In the genomic region with DNA sequence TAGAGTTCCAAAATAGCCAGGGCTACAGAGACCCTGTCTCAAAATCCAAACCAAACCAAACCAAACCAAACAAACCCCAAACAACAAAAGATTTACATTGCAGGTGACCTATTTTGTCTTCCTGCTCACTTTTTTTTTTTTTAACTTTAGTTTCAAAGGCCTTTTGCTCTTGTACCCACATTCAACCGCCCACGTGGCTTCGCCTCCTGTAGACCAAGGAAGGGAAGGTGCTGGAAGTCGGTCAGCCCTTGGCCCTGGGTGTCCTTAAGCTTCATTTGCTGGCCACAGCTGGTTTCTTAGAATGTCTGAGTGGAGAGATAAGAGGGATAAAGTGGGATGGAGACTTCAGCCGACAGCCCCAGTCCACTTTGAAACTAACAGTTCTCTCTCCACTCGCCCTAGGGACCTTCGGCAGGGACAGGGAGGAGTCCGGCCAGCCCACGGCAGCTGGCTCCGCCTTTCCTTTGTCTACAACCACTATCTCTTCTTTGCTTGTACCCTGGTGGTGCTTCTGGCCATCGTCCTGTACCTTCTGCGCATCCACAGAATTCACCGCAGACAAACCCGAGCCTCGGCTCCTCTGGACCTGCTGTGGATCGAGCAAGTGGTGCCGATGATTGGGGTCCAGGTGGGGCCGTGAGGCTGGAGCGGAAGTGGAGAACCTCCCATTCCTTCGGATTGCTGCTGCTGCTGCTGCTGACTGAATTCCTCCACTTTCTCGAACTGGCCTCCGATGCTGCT, we compare ENCODE assay signal across 9 mouse cellular contexts. TPM values are rescaled to one million over a fixed set of nuclear protein-coding genes. Genes with fewer than 3 reads are reported as not detected.
A peak's percentile ranks its signal among the peaks of the same experiment; 100 is the strongest.
DNase-seq lines count a peak whose midpoint lies in the region; ATAC-seq and TF ChIP-seq lines count a peak whose summit lies in the region.
"Had no signal": no experiment of that assay in that cellular context is flagged by ENCODE, and none has a peak within 500 bp of the region (broad histone marks: within the 10 kb centered on the region; RNA-seq: fewer than 3 reads in every experiment).

No protein-coding gene starts in this region.

- H3K4me3 ChIP-seq in lung, embryonic 14.5 days (ENCODE audit: low read depth, low read length): peak overlapping the region; percentile 26
- no peak overlapping the region for H3K4me3 ChIP-seq in forebrain, embryonic 14.5 days (ENCODE audit: low read depth, low read length)
- H3K4me3 ChIP-seq in intestine, postnatal 0 days (ENCODE audit: low read depth, low read length): no peak overlapping the region
- peak overlapping the region; percentile 6; the same call in 1 of the 2 replicates for H3K4me3 ChIP-seq in small intestine, adult 2 months (ENCODE audit: low read depth, low read length)
- H3K4me3 ChIP-seq: megakaryocyte, embryonic 14.5 days had no signal

- peak overlapping the region; percentile 34 for H3K9ac ChIP-seq in lung, embryonic 14.5 days
- H3K9ac ChIP-seq in forebrain, embryonic 14.5 days (ENCODE audit: low read length): peak overlapping the region; percentile 18; the same call in 1 of the 2 replicates
- H3K9ac ChIP-seq in intestine, postnatal 0 days (ENCODE audit: low read depth, low read length): no peak overlapping the region

- TF ChIP-seq POLR2A in small intestine, adult 2 months (IDR thresholded peaks at IDR 0.05; ENCODE audit: low read depth, low read length): no peak

- 41% methylated on average over 22 of the region's 22 CpGs for WGBS in lung, embryonic 14.5 days
- 49% methylated on average over 22 of the region's 22 CpGs for WGBS in forebrain, embryonic 14.5 days
- WGBS in intestine, postnatal 0 days: 52% methylated on average over 22 of the region's 22 CpGs
- 75% methylated on average over 22 of the region's 22 CpGs for WGBS in small intestine, adult 2 months

- H3K9me3 ChIP-seq in lung, embryonic 14.5 days (ENCODE audit: low read depth, low read length): no peaks in the 10 kb centered on the region
- no peaks in the 10 kb centered on the region for H3K9me3 ChIP-seq in forebrain, embryonic 14.5 days (replicated peaks; ENCODE audit: control insufficient read depth, low read length)
- H3K9me3 ChIP-seq in intestine, postnatal 0 days (ENCODE audit: control insufficient read depth): no peaks in the 10 kb centered on the region
- H3K9me3 ChIP-seq: megakaryocyte, embryonic 14.5 days had no signal

- DNase-seq in lung, embryonic 14.5 days: peak; percentile 38
- no peak for DNase-seq in lung, postnatal 4 days
- DNase-seq in forebrain, embryonic 14.5 days (ENCODE audit: low spot score): no peak
- no peak for DNase-seq in adipocyte (ENCODE audit: low spot score)
- DNase-seq in gastrocnemius, adult 18-20 months (ENCODE audit: low spot score): no peak

- peak overlapping the region; percentile 54 for H3K4me2 ChIP-seq in lung, embryonic 14.5 days
- H3K4me2 ChIP-seq in forebrain, embryonic 14.5 days (ENCODE audit: low read length): peak overlapping the region; percentile 39
- peak overlapping the region; percentile 38 for H3K4me2 ChIP-seq in intestine, postnatal 0 days (replicated peaks; ENCODE audit: low read depth)

- peaks cover 53% of the 10 kb centered on the region for H3K36me3 ChIP-seq in lung, embryonic 14.5 days (ENCODE audit: insufficient read depth)
- peaks cover 58% of the 10 kb centered on the region for H3K36me3 ChIP-seq in forebrain, embryonic 14.5 days (ENCODE audit: control insufficient read depth, insufficient read depth, low read length)
- peaks cover 65% of the 10 kb centered on the region for H3K36me3 ChIP-seq in intestine, postnatal 0 days (ENCODE audit: control insufficient read depth, insufficient read depth)
- H3K36me3 ChIP-seq in small intestine, adult 2 months (ENCODE audit: control insufficient read depth, insufficient read depth, low read length): peaks cover 77% of the 10 kb centered on the region

- H3K27ac ChIP-seq in lung, embryonic 14.5 days (ENCODE audit: low read depth): 0 out of 2 replicates have a peak overlapping the region, but pooled peaks have one; percentile 26
- H3K27ac ChIP-seq in forebrain, embryonic 14.5 days (ENCODE audit: low read depth, low read length): no peak overlapping the region
- H3K27ac ChIP-seq in intestine, postnatal 0 days (ENCODE audit: low read depth, low read length): no peak overlapping the region
- H3K27ac ChIP-seq in small intestine, adult 2 months (ENCODE audit: insufficient read depth, low read depth, low read length): no peak overlapping the region

- H3K27me3 ChIP-seq in lung, embryonic 14.5 days (ENCODE audit: insufficient read depth, low read length): no peaks in the 10 kb centered on the region
- H3K27me3 ChIP-seq in forebrain, embryonic 14.5 days (replicated peaks; ENCODE audit: control insufficient read depth, insufficient read depth, low read length): no peaks in the 10 kb centered on the region
- no peaks in the 10 kb centered on the region for H3K27me3 ChIP-seq in intestine, postnatal 0 days (replicated peaks; ENCODE audit: control insufficient read depth, insufficient read depth, low read length)
- no peaks in the 10 kb centered on the region for H3K27me3 ChIP-seq in small intestine, adult 2 months (ENCODE audit: control insufficient read depth, insufficient read depth, low read length)
- H3K27me3 ChIP-seq: megakaryocyte, embryonic 14.5 days had no signal

- H3K4me1 ChIP-seq in lung, embryonic 14.5 days (ENCODE audit: insufficient read depth): no peaks in the 10 kb centered on the region
- no peaks in the 10 kb centered on the region for H3K4me1 ChIP-seq in forebrain, embryonic 14.5 days (ENCODE audit: control insufficient read depth, insufficient read depth, low read length)
- no peaks in the 10 kb centered on the region for H3K4me1 ChIP-seq in intestine, postnatal 0 days (replicated peaks; ENCODE audit: control insufficient read depth, insufficient read depth, low read length)
- no peaks in the 10 kb centered on the region for H3K4me1 ChIP-seq in small intestine, adult 2 months (ENCODE audit: control insufficient read depth, insufficient read depth, insufficient read length, low read length)

- TF ChIP-seq CTCF in lung, embryonic 14.5 days (IDR thresholded peaks at IDR 0.05; ENCODE audit: low read depth): no peak
- no peak for TF ChIP-seq CTCF in intestine, postnatal 0 days (IDR thresholded peaks at IDR 0.05; ENCODE audit: low read depth)
- TF ChIP-seq CTCF in small intestine, adult 2 months (IDR thresholded peaks at IDR 0.05; ENCODE audit: extremely low read depth, insufficient read length, insufficient replicate concordance, low read depth, low read length): no peak

- peak; percentile 69; the same call in 1 of the 2 replicates for ATAC-seq in lung, embryonic 14.5 days (ENCODE audit: insufficient read depth)
- ATAC-seq in forebrain, embryonic 14.5 days: no peak
- no peak for ATAC-seq in intestine, postnatal 0 days
- no peak for ATAC-seq in granulocyte monocyte progenitor cell, adult 5-6 weeks (replicated peaks; ENCODE audit: poor library complexity, severe bottlenecking)

RNA-seq across cellular contexts. Expression of a gene that starts 23.3 kb away (rescaled TPM):
- 11.6 and 12.7 TPM in 2 replicates for polyA plus RNA-seq in lung, embryonic 14.5 days (2014; fragmentation: Nextera tagmentation; extraction: Ambion mirVana)
- polyA plus RNA-seq in forebrain, embryonic 14.5 days (2014; fragmentation: Nextera tagmentation; extraction: Ambion mirVana): 7.1 and 9.0 TPM in 2 replicates
- polyA plus RNA-seq in intestine, postnatal 0 days (2015; fragmentation: Nextera tagmentation; extraction: Ambion mirVana): 21.2 and 23.2 TPM in 2 replicates
- 1.3 and 4.1 TPM in 2 replicates for polyA plus RNA-seq in small intestine, adult 2 months (2012; rRNA removed)
- total RNA-seq in granulocyte monocyte progenitor cell, adult 5-6 weeks (2014; fragmentation: Nextera tagmentation): 29.7 and 33.8 TPM in 2 replicates
- 22.3 and 46.1 TPM in 2 replicates for total RNA-seq in granulocyte monocyte progenitor cell, adult 5-6 weeks (2017)
- 10 to 100 TPM; 17.8 to 18.1 TPM for total RNA-seq in gastrocnemius, adult 18-20 months (2021)

RNA-seq across cellular contexts. Expression of a gene that starts 23.3 kb away (rescaled TPM):
- polyA plus RNA-seq in lung, embryonic 14.5 days (2014; fragmentation: Nextera tagmentation; extraction: Ambion mirVana): 6.8 and 11.0 TPM in 2 replicates
- polyA plus RNA-seq in forebrain, embryonic 14.5 days (2014; fragmentation: Nextera tagmentation; extraction: Ambion mirVana): 5.7 and 6.7 TPM in 2 replicates
- polyA plus RNA-seq in intestine, postnatal 0 days (2015; fragmentation: Nextera tagmentation; extraction: Ambion mirVana): 15.3 and 16.8 TPM in 2 replicates
- 6.5 and 9.8 TPM in 2 replicates for polyA plus RNA-seq in small intestine, adult 2 months (2012; rRNA removed)
- 9.6 and 12.8 TPM in 2 replicates for total RNA-seq in granulocyte monocyte progenitor cell, adult 5-6 weeks (2014; fragmentation: Nextera tagmentation)
- total RNA-seq in granulocyte monocyte progenitor cell, adult 5-6 weeks (2017): 14.7 and 17.1 TPM in 2 replicates
- total RNA-seq in gastrocnemius, adult 18-20 months (2021): 10 to 100 TPM; 13.0 to 16.6 TPM

RNA-seq across cellular contexts. Expression of a gene that starts 40.0 kb away (rescaled TPM):
- polyA plus RNA-seq in lung, embryonic 14.5 days (2014; fragmentation: Nextera tagmentation; extraction: Ambion mirVana): 15.1 and 15.2 TPM in 2 replicates
- polyA plus RNA-seq in forebrain, embryonic 14.5 days (2014; fragmentation: Nextera tagmentation; extraction: Ambion mirVana): 6.7 and 9.2 TPM in 2 replicates
- polyA plus RNA-seq in intestine, postnatal 0 days (2015; fragmentation: Nextera tagmentation; extraction: Ambion mirVana): 61.5 and 65.2 TPM in 2 replicates
- polyA plus RNA-seq in small intestine, adult 2 months (2012; rRNA removed): 16.3 and 23.3 TPM in 2 replicates
- 22.0 and 23.1 TPM in 2 replicates for total RNA-seq in granulocyte monocyte progenitor cell, adult 5-6 weeks (2014; fragmentation: Nextera tagmentation)
- total RNA-seq in granulocyte monocyte progenitor cell, adult 5-6 weeks (2017): 7.0 and 12.3 TPM in 2 replicates
- 1 to 10 TPM in 1 of 2 experiments, under 1 TPM in 1; 0.74 to 1.6 TPM for total RNA-seq in gastrocnemius, adult 18-20 months (2021)

RNA-seq across cellular contexts. Expression of a gene that starts 52.5 kb away (rescaled TPM):
- polyA plus RNA-seq in lung, embryonic 14.5 days (2014; fragmentation: Nextera tagmentation; extraction: Ambion mirVana): not detected in 2 replicates
- polyA plus RNA-seq in forebrain, embryonic 14.5 days (2014; fragmentation: Nextera tagmentation; extraction: Ambion mirVana): not detected in 2 replicates
- 90.5 and 129 TPM in 2 replicates for polyA plus RNA-seq in intestine, postnatal 0 days (2015; fragmentation: Nextera tagmentation; extraction: Ambion mirVana)
- polyA plus RNA-seq in small intestine, adult 2 months (2012; rRNA removed): 25.3 and 49.5 TPM in 2 replicates
- 3.2 and 7.3 TPM in 2 replicates for total RNA-seq in granulocyte monocyte progenitor cell, adult 5-6 weeks (2014; fragmentation: Nextera tagmentation)
- total RNA-seq in granulocyte monocyte progenitor cell, adult 5-6 weeks (2017): 5.3 and 6.7 TPM in 2 replicates
- total RNA-seq in gastrocnemius, adult 18-20 months (2021): under 1 TPM; 0.07 to 0.16 TPM

RNA-seq across cellular contexts. Expression of a gene that starts 54.8 kb away (rescaled TPM):
- 12.1 and 13.0 TPM in 2 replicates for polyA plus RNA-seq in lung, embryonic 14.5 days (2014; fragmentation: Nextera tagmentation; extraction: Ambion mirVana)
- 12.0 and 12.3 TPM in 2 replicates for polyA plus RNA-seq in forebrain, embryonic 14.5 days (2014; fragmentation: Nextera tagmentation; extraction: Ambion mirVana)
- 20.6 and 20.7 TPM in 2 replicates for polyA plus RNA-seq in intestine, postnatal 0 days (2015; fragmentation: Nextera tagmentation; extraction: Ambion mirVana)
- polyA plus RNA-seq in small intestine, adult 2 months (2012; rRNA removed): 41.0 and 74.2 TPM in 2 replicates
- total RNA-seq in granulocyte monocyte progenitor cell, adult 5-6 weeks (2014; fragmentation: Nextera tagmentation): 47.1 and 50.0 TPM in 2 replicates
- total RNA-seq in granulocyte monocyte progenitor cell, adult 5-6 weeks (2017): 36.0 and 36.1 TPM in 2 replicates
- 10 to 100 TPM; 26.2 to 34.0 TPM for total RNA-seq in gastrocnemius, adult 18-20 months (2021)

Comparison
In these comparisons a context has a peak if more than half of its experiments do, and no peak if none do; other contexts are left out.
1. H3K4me3 ChIP-seq: peak in lung, embryonic 14.5 days (single experiment) and small intestine, adult 2 months (single experiment); none in forebrain, embryonic 14.5 days (single experiment) and intestine, postnatal 0 days (single experiment).
2. Peak in every context shown above with its lines, with median percentiles within 50 percentile points of each other: H3K4me2 ChIP-seq.